9 mouse cellular contexts compared by ENCODE assay signal in the genomic region with DNA sequence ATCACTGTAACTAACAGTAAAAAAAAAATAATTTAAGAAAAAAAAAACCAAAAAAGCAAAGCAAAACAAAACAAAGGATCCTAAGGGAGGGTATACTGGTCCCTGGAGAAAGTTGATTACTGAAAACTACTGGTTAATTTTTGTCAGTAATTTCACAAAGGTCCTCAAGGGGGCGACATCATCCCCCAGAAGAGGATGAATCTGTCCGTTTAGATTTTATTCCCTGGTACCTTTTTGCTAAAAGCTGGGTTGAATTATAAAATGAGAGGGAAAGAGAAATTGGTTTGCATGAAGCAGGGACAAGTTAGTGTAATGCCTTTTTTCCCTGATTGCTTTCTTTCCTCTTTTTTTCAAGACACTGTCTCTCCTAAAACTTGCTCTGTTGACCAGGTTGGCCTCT. TPM values are rescaled to one million over a fixed set of nuclear protein-coding genes. Genes with fewer than 3 reads are reported as not detected.
A peak's percentile ranks its signal among the peaks of the same experiment; 100 is the strongest.
DNase-seq lines count a peak whose midpoint lies in the region; ATAC-seq lines count a peak whose summit lies in the region.
"Had no signal": no experiment of that assay in that cellular context is flagged by ENCODE, and none has a peak within 500 bp of the region (broad histone marks: within the 10 kb centered on the region; RNA-seq: fewer than 3 reads in every experiment).

No protein-coding gene starts in this region.

- no peaks in the 10 kb centered on the region for H3K27me3 ChIP-seq in neural tube, embryonic 11.5 days (ENCODE audit: control insufficient read depth, insufficient read depth, low read length)

- H3K4me3 ChIP-seq in neural tube, embryonic 11.5 days (ENCODE audit: low read depth, low read length): no peak overlapping the region
- H3K4me3 ChIP-seq: myocyte had no signal

- no peak overlapping the region for H3K9ac ChIP-seq in neural tube, embryonic 11.5 days (ENCODE audit: low read length)

- 0% methylated on average over 2 of the region's 2 CpGs for WGBS in neural tube, embryonic 11.5 days

- peak; percentile 66 to 79 for DNase-seq in heart, postnatal 10 days
- no peak for DNase-seq in heart, adult 11 months
- DNase-seq in neural tube, embryonic 11.5 days (ENCODE audit: low spot score): peak; percentile 36
- DNase-seq in neural tube, embryonic 10.5 days (ENCODE audit: extremely low spot score, low spot score): no peak
- peak; percentile 66 for DNase-seq in adipocyte (ENCODE audit: low spot score)
- peak; percentile 86 for DNase-seq in induced T-regulatory cell, adult 2 months (ENCODE audit: low read depth)
- no peak for DNase-seq in ovary, postnatal 36 days (ENCODE audit: low spot score)
- no peak for DNase-seq in right cerebral cortex, postnatal 4 days

- no peak overlapping the region for H3K4me2 ChIP-seq in neural tube, embryonic 11.5 days (ENCODE audit: low read depth)

- no peaks in the 10 kb centered on the region for H3K36me3 ChIP-seq in neural tube, embryonic 11.5 days (ENCODE audit: control insufficient read depth, insufficient read depth, low read length)

- no peaks in the 10 kb centered on the region for H3K4me1 ChIP-seq in neural tube, embryonic 11.5 days (ENCODE audit: control insufficient read depth, insufficient read depth, low read length)

- no peaks in the 10 kb centered on the region for H3K9me3 ChIP-seq in neural tube, embryonic 11.5 days (ENCODE audit: control insufficient read depth, low read length)

- no peak overlapping the region for H3K27ac ChIP-seq in neural tube, embryonic 11.5 days (ENCODE audit: low read depth, low read length)

- intact Hi-C loops in heart, postnatal 10 days (cut with DNase I): loop anchor here (1.0 to 5.0 kb wide), 3 partner anchors 30 to 221 kb away; no protein-coding TSS in a partner anchor

- ATAC-seq in neural tube, embryonic 11.5 days (ENCODE audit: insufficient read depth, low FRiP score, low TSS enrichment): no peak

RNA-seq across cellular contexts. Expression of a gene that starts 4.8 kb away (rescaled TPM):
- total RNA-seq in heart, postnatal 10 days (2021): 10 to 100 TPM; 37.8 TPM
- 16.5 and 17.3 TPM in 2 replicates for polyA plus RNA-seq in neural tube, embryonic 11.5 days (2014; fragmentation: Nextera tagmentation; extraction: Ambion mirVana)

RNA-seq across cellular contexts. Expression of a gene that starts 8.3 kb away (rescaled TPM):
- total RNA-seq in heart, postnatal 10 days (2021): 10 to 100 TPM; 64.9 to 69.5 TPM
- 384 and 394 TPM in 2 replicates for polyA plus RNA-seq in neural tube, embryonic 11.5 days (2014; fragmentation: Nextera tagmentation; extraction: Ambion mirVana)

RNA-seq across cellular contexts. Expression of a gene that starts 56.6 kb away (rescaled TPM):
- 10 to 100 TPM; 78.0 to 87.1 TPM for total RNA-seq in heart, postnatal 10 days (2021)
- 57.2 and 59.6 TPM in 2 replicates for polyA plus RNA-seq in neural tube, embryonic 11.5 days (2014; fragmentation: Nextera tagmentation; extraction: Ambion mirVana)

Comparison
In these comparisons a context has a peak if more than half of its experiments do, and no peak if none do; other contexts are left out.
1. DNase-seq: peak in heart, postnatal 10 days (2 of 2), neural tube, embryonic 11.5 days (single experiment), adipocyte (single experiment) and induced T-regulatory cell, adult 2 months (single experiment); none in heart, adult 11 months (single experiment), neural tube, embryonic 10.5 days (single experiment), ovary, postnatal 36 days (single experiment) and right cerebral cortex, postnatal 4 days (single experiment).